Mouse (Mus musculus) CH12.LX (cell line): Measurements from ENCODE around the gene Slc4a3. TPM values are rescaled to one million over a fixed set of nuclear protein-coding genes. Genes with fewer than 3 reads are reported as not detected.

Experiments
- DNase-seq: peaks from one replicate; pipeline ENCODE4 v3.0.0-alpha.2; 2013; ENCODE audit errors: extremely low read depth
- H3K27ac ChIP-seq: 2 replicates; pipeline ENCODE4 v1.5.1; 2012; ENCODE audit warnings: low read depth, mild to moderate bottlenecking, control low read depth, moderate library complexity; ENCODE audit not compliant: insufficient read depth
- H3K27me3 ChIP-seq: replicated peaks from 2 replicates; pipeline ENCODE3; 2012; ENCODE audit warnings: inconsistent platforms
- H3K36me3 ChIP-seq, 2 experiments: replicated peaks in 1 of 2; 2 replicates each; pipeline versions ENCODE3 to v1.6.1; 2012; ENCODE audit warnings: inconsistent platforms in 1 of 2, low read length in 1 of 2, mild to moderate bottlenecking in 1 of 2, mixed read lengths in 1 of 2, moderate library complexity in 1 of 2; ENCODE audit not compliant: control insufficient read depth in 1 of 2, insufficient read depth in 1 of 2
- H3K4me1 ChIP-seq, 2 experiments: 2 replicates each; pipeline ENCODE4 v1.6.1; 2012; ENCODE audit warnings: inconsistent platforms in 1 of 2, moderate library complexity in 1 of 2; ENCODE audit not compliant: insufficient read depth in 2 of 2, control insufficient read depth in 1 of 2
- H3K4me2 ChIP-seq: 2 replicates; pipeline ENCODE4 v1.6.1; 2012; ENCODE audit warnings: low read depth, mild to moderate bottlenecking, control low read depth; ENCODE audit not compliant: poor library complexity, insufficient read depth, severe bottlenecking
- H3K4me3 ChIP-seq, 3 experiments: fragments of 150-350 bp in 1 of 3; sonication (generic) in 1 of 3; replicated peaks in 1 of 3; 2 replicates each; pipeline versions ENCODE3 to v1.5.1; 2011 to 2012; ENCODE audit warnings: low read depth in 2 of 3, low read length in 2 of 3, mild to moderate bottlenecking in 2 of 3, moderate library complexity in 2 of 3, control low read depth in 1 of 3, improper control_type of control experiment in 1 of 3, inconsistent platforms in 1 of 3, mixed read lengths in 1 of 3; ENCODE audit not compliant: poor library complexity in 1 of 3
- H3K79me2 ChIP-seq: replicated peaks from 2 replicates; pipeline ENCODE4 v1.6.1; 2012; ENCODE audit warnings: mild to moderate bottlenecking, moderate library complexity; ENCODE audit not compliant: control insufficient read depth, poor library complexity, insufficient read depth, severe bottlenecking; ENCODE audit errors: extremely low read depth
- H3K9ac ChIP-seq: 2 replicates; pipeline ENCODE4 v1.6.1; 2012; ENCODE audit warnings: low read depth, mild to moderate bottlenecking, control low read depth, moderate library complexity; ENCODE audit not compliant: insufficient read depth
- H3K9me3 ChIP-seq: replicated peaks from 2 replicates; pipeline ENCODE3; 2012; ENCODE audit warnings: low read length, inconsistent platforms, mixed read lengths
- BHLHE40 ChIP-seq: IDR thresholded peaks from 2 replicates; pipeline ENCODE4 v1.6.1; 2011; ENCODE audit warnings: mild to moderate bottlenecking, low read depth, low read length, improper control_type of control experiment
- CHD2 ChIP-seq: IDR thresholded peaks from 2 replicates; pipeline ENCODE4 v1.6.1; 2011; ENCODE audit warnings: low read length, improper control_type of control experiment
- CTCF ChIP-seq, 2 experiments: IDR thresholded peaks in 1 of 2; conservative IDR thresholded peaks in 1 of 2; 2 replicates each; pipeline ENCODE4 v1.5.1; 2011 to 2012; ENCODE audit warnings: low read depth in 2 of 2, low read length in 2 of 2, improper control_type of control experiment in 1 of 2, inconsistent platforms in 1 of 2, mild to moderate bottlenecking in 1 of 2, moderate library complexity in 1 of 2
- EP300 ChIP-seq: IDR thresholded peaks from 2 replicates; pipeline ENCODE4 v1.6.1; 2011; ENCODE audit warnings: low read length, improper control_type of control experiment
- ETS1 ChIP-seq: conservative IDR thresholded peaks from 2 replicates; pipeline ENCODE4 v1.6.1; 2012; ENCODE audit warnings: low read depth, mild to moderate bottlenecking, inconsistent platforms, low read length, improper control_type of control experiment, moderate library complexity
- IRF4 ChIP-seq: IDR thresholded peaks from 2 replicates; pipeline ENCODE4 v1.6.1; 2014; ENCODE audit warnings: low read depth, mild to moderate bottlenecking, inconsistent platforms, low read length, improper control_type of control experiment
- JUND ChIP-seq: conservative IDR thresholded peaks from 2 replicates; pipeline ENCODE4 v1.6.1; 2011; ENCODE audit warnings: low read depth, low read length, improper control_type of control experiment
- MAFK ChIP-seq: IDR thresholded peaks from 2 replicates; pipeline ENCODE4 v1.6.1; 2011; ENCODE audit warnings: low read length, improper control_type of control experiment; ENCODE audit not compliant: insufficient replicate concordance
- NRF1 ChIP-seq: IDR thresholded peaks from 2 replicates; pipeline ENCODE4 v1.6.1; 2014; ENCODE audit warnings: low read depth, mild to moderate bottlenecking, inconsistent platforms, low read length, improper control_type of control experiment, moderate library complexity
- PAX5 ChIP-seq: IDR thresholded peaks from 2 replicates; pipeline ENCODE4 v1.6.1; 2012; ENCODE audit warnings: low read length, inconsistent platforms, mixed read lengths
- POLR2A ChIP-seq: IDR thresholded peaks from 2 replicates; pipeline ENCODE4 v1.6.1; 2011; ENCODE audit warnings: low read depth, mild to moderate bottlenecking, improper control_type of control experiment, low read length
- RAD21 ChIP-seq: IDR thresholded peaks from 2 replicates; pipeline ENCODE4 v1.6.1; 2011; ENCODE audit warnings: low read depth, mild to moderate bottlenecking, low read length, improper control_type of control experiment, moderate library complexity
- RCOR1 ChIP-seq: conservative IDR thresholded peaks from 2 replicates; pipeline ENCODE4 v1.6.1; 2012; ENCODE audit warnings: low read depth, mild to moderate bottlenecking, inconsistent platforms, low read length, improper control_type of control experiment
- SMC3 ChIP-seq: IDR thresholded peaks from 2 replicates; pipeline ENCODE4 v1.6.1; 2011; ENCODE audit warnings: low read depth, low read length, improper control_type of control experiment
- USF1 ChIP-seq: IDR thresholded peaks from 2 replicates; pipeline ENCODE4 v1.6.1; 2014; ENCODE audit warnings: low read depth, mild to moderate bottlenecking, inconsistent platforms, low read length, improper control_type of control experiment
- USF2 ChIP-seq: conservative IDR thresholded peaks from 2 replicates; pipeline ENCODE4 v1.6.1; 2011; ENCODE audit warnings: low read depth, low read length, improper control_type of control experiment
- dilution Hi-C: fragments of 300-500 bp; cut with MboI; formaldehyde crosslinking; loops from 2 replicates; pipeline ENCODE4 v1.14.3; 2020; ENCODE audit warnings: low sequenced_read_pairs; ENCODE audit not compliant: extremely low pct_unique_long_range_greater_than_20kb, extremely low pct_ligation_motif_present
- in situ Hi-C: fragments of 300-500 bp; cut with MboI; formaldehyde crosslinking; loops from 3 replicates; pipeline ENCODE4 v1.14.3; 2019; ENCODE audit warnings: low sequenced_read_pairs, low pct_ligation_motif_present, low pct_unique_long_range_greater_than_20kb, mixed read lengths
- polyA plus RNA-seq: library from polyadenylated mRNA; unstranded; fragments of >175 nt; gene quantifications from 2 replicates; pipeline ENCODE4 v1.2.1, GENCODE M21; 2012; ENCODE audit warnings: low read depth; ENCODE audit not compliant: insufficient read length
- total RNA-seq, 2 experiments: library from RNA; depleted of rRNA; stranded (reverse); fragments of 300-350 nt in 1 of 2; fragments of >200 nt in 1 of 2; gene quantifications; 2 replicates each; pipeline ENCODE4 v1.2.3; 2012 to 2014

Gene Slc4a3
- total and polyA plus RNA-seq, 3 experiments, result 0.03 to 0.21 TPM; not detected in 1

- peaks cover 3% of the 10 kb centered on the region for H3K9me3 ChIP-seq
- peaks cover 6 to 23% of the 10 kb centered on the region in 2 experiments for H3K4me1 ChIP-seq
- H3K27me3 ChIP-seq, result peaks cover 17% of the 10 kb centered on the region
- H3K9ac ChIP-seq, result no peak overlapping the region
- H3K27ac ChIP-seq, result peak overlapping the region; percentile 25
- no peak for TF ChIP-seq SMC3
- peak; percentile 41; the same call in 1 of the 2 replicates for TF ChIP-seq EP300
- peak; percentile 58 for TF ChIP-seq IRF4
- 0 out of 2 replicates have a peak, but pooled peaks have one; percentile 26 for TF ChIP-seq NRF1
- TF ChIP-seq JUND, result no peak
- TF ChIP-seq POLR2A, result no peak
- TF ChIP-seq USF2, result no peak
- TF ChIP-seq ETS1, result peak; percentile 87
- peak; percentile 47 for TF ChIP-seq BHLHE40
- no peak for TF ChIP-seq CHD2
- no peak for TF ChIP-seq MAFK
- no peak for TF ChIP-seq CTCF (conservative IDR thresholded peaks at IDR 0.05 in 1 of 2, IDR thresholded peaks at IDR 0.05 in 1 of 2; ENCODE audit: low read depth in 2 of 2, low read length in 2 of 2)
- no peak for TF ChIP-seq PAX5
- no peak for TF ChIP-seq USF1
- no peak for TF ChIP-seq RCOR1
- dilution Hi-C loops, result no loop called here
- no peaks in the 10 kb centered on the region for H3K36me3 ChIP-seq
- H3K4me2 ChIP-seq, result no peak overlapping the region
- H3K4me3 ChIP-seq, result no peak overlapping the region
- H3K79me2 ChIP-seq, result no peaks in the 10 kb centered on the region
- in situ Hi-C loops, result loop anchor here (5.0 kb wide), 1 partner anchor 63 kb away; no protein-coding TSS in a partner anchor
- DNase-seq, result peak; percentile 82
Measured at GRCm38 (mm10) chr1:75498897-75499296, 47.2 kb upstream of the Slc4a3 start.

DNA sequence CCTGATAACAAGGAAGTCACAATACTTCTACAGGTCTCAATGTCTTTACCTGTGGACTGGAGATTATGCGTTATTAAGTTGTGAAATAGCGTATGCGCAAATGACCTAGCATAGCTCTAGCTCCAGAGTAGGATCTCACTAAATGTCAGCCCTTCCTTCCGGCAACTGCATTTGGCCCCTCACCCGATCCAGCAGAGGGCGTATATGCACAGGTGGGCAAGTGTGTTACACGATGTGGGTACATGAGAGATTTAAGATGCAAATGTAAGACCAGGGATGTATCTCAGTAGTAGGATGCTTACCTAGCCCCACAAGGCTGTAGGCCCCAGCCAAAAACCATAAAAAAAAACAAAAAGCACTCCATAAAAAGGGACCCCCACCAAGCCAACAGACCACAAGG, 46.6 kb upstream of the Slc4a3 start:
- Histone ChIP-seq H3K4me2 (no peak overlapping the region), H3K9me3 (peaks cover 3% of the 10 kb centered on the region), H3K9ac (no peak overlapping the region), H3K27me3 (peaks cover 17% of the 10 kb centered on the region), H3K4me3 (no peak overlapping the region), H3K36me3 (no peaks in the 10 kb centered on the region), H3K27ac (0 out of 2 replicates have a peak overlapping the region, but pooled peaks have one; percentile 25)
- DNase-seq, result peak; percentile 48
- in situ Hi-C loops (loop anchor here (5.0 kb wide), 1 partner anchor 63 kb away; no protein-coding TSS in a partner anchor), dilution Hi-C loops (no loop called here)
- TF ChIP-seq SMC3, result peak; percentile 68
- TF ChIP-seq RAD21, result peak; percentile 53
- TF ChIP-seq CTCF (conservative IDR thresholded peaks at IDR 0.05 in 1 of 2, IDR thresholded peaks at IDR 0.05 in 1 of 2; ENCODE audit: low read depth in 2 of 2, low read length in 2 of 2), result peak; percentile 35 to 75
- no peak for TF ChIP-seq USF1
- TF ChIP-seq, all 38 proteins: peak for 3
- Histone ChIP-seq H3K79me2 (no peaks in the 10 kb centered on the region), H3K4me1 (peaks cover 6 to 23% of the 10 kb centered on the region in 2 experiments)
